11 mouse cellular contexts compared by ENCODE assay signal in the genomic region with DNA sequence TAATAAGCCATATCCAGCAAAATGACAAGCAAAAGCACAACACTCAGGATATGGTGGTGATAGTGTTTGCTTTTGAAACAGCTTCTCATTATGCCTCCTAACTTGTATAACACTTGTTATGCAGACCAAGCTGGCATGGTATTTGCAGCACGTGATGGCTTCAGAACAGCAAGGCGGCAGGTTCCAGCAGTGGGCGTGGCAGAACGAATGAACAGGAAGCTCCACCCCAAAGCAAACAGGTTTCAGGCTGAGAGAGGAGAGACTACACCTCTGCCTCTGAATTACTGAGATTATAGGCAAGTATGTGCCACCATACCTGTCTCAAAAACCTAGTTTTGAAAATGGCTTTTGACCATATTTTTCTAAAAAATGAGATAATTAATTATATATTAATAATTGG.
DNase-seq lines count a peak whose midpoint lies in the region; ATAC-seq and TF ChIP-seq lines count a peak whose summit lies in the region.
"Had no signal": no experiment of that assay in that cellular context is flagged by ENCODE, and none has a peak within 500 bp of the region (broad histone marks: within the 10 kb centered on the region; RNA-seq: fewer than 3 reads in every experiment).

No protein-coding gene starts in this region.

- no peaks in the 10 kb centered on the region for H3K36me3 ChIP-seq in hindbrain, embryonic 13.5 days
- H3K36me3 ChIP-seq: limb, embryonic 12.5 days had no signal

- no peak for ATAC-seq in hindbrain, embryonic 13.5 days (ENCODE audit: low FRiP score)
- ATAC-seq: intestine, postnatal 0 days had no signal

- intact Hi-C loops in left cerebral cortex, postnatal 36 days (cut with DNase I): no loop called here

- H3K27me3 ChIP-seq in hindbrain, embryonic 13.5 days: peaks cover 47% of the 10 kb centered on the region; the same call in 1 of the 2 replicates

- 59% methylated on average over 4 of the region's 4 CpGs for WGBS in hindbrain, embryonic 13.5 days

- no peak overlapping the region; the same call in 1 of the 2 replicates for H3K27ac ChIP-seq in layer of hippocampus, adult 2 months
- no peak overlapping the region for H3K27ac ChIP-seq in hindbrain, embryonic 13.5 days
- H3K27ac ChIP-seq: limb, embryonic 12.5 days; macrophage had no signal

- no peaks in the 10 kb centered on the region for H3K4me1 ChIP-seq in hindbrain, embryonic 13.5 days (replicated peaks)
- H3K4me1 ChIP-seq: limb, embryonic 12.5 days had no signal

- no peak for TF ChIP-seq CTCF in layer of hippocampus, adult 2 months (conservative IDR thresholded peaks at IDR 0.05)

- H3K9ac ChIP-seq in hindbrain, embryonic 13.5 days: no peak overlapping the region
- H3K9ac ChIP-seq: limb, embryonic 12.5 days had no signal

- no peaks in the 10 kb centered on the region for H3K9me3 ChIP-seq in hindbrain, embryonic 13.5 days
- H3K9me3 ChIP-seq: limb, embryonic 12.5 days had no signal

- DNase-seq in layer of hippocampus, adult 2 months (ENCODE audit: low spot score in 2 of 2): peak; percentile 11 to 13
- DNase-seq in layer of hippocampus, postnatal 10 days (ENCODE audit: low spot score in 2 of 2): no peak
- DNase-seq in R1 (ENCODE audit: low read depth, low spot score): peak; percentile 44
- peak; percentile 72 for DNase-seq in lung, postnatal 36 days
- peak; percentile 27 for DNase-seq in thymus, postnatal 25 days
- no peak for DNase-seq in left cerebral cortex, postnatal 36 days (ENCODE audit: low spot score in 2 of 2)
- DNase-seq: cerebellum, postnatal 25 days had no signal

- H3K4me2 ChIP-seq in hindbrain, embryonic 13.5 days: no peak overlapping the region
- H3K4me2 ChIP-seq: limb, embryonic 12.5 days had no signal

- H3K4me3 ChIP-seq in layer of hippocampus, adult 2 months: no peak overlapping the region
- H3K4me3 ChIP-seq in hindbrain, embryonic 13.5 days: no peak overlapping the region
- H3K4me3 ChIP-seq: limb, embryonic 12.5 days had no signal

Comparison
In these comparisons a context has a peak if more than half of its experiments do, and no peak if none do; other contexts are left out.
1. DNase-seq: peak in layer of hippocampus, adult 2 months (2 of 2), R1 (single experiment), lung, postnatal 36 days (single experiment) and thymus, postnatal 25 days (single experiment); none in layer of hippocampus, postnatal 10 days (0 of 2) and left cerebral cortex, postnatal 36 days (0 of 2).